Mouse (Mus musculus) embryo, embryonic 11.5 days (tissue): ENCODE measurements around the gene Edem2.

Experiments used
- DNase-seq: peaks from one replicate; pipeline ENCODE4 v3.0.0-alpha.2; 2012; ENCODE audit warnings: low read depth, low spot score

Edem2 gene

GRCm38 (mm10) chr2:155687746-155688145 is 41.5 kb downstream of the Edem2 start:
- DNase-seq = no peak

GRCm38 (mm10) chr2:155686572-155686971 is 42.7 kb downstream of the Edem2 start:
- no peak for DNase-seq

GRCm38 (mm10) chr2:155683821-155684220 is 45.5 kb downstream of the Edem2 start:
- DNase-seq = no peak

GRCm38 (mm10) chr2:155683137-155683536 is 46.1 kb downstream of the Edem2 start:
- no peak for DNase-seq

GRCm38 (mm10) chr2:155681874-155682273 is 47.4 kb downstream of the Edem2 start:
- DNase-seq = no peak

GRCm38 (mm10) chr2:155681194-155681593 is 48.1 kb downstream of the Edem2 start:
- no peak for DNase-seq

GRCm38 (mm10) chr2:155680591-155680990 is 48.7 kb downstream of the Edem2 start:
- DNase-seq = no peak

- DNase-seq = no peak
Measured at GRCm38 (mm10) chr2:155679586-155680110, 49.6 kb downstream of the Edem2 start.

GRCm38 (mm10) chr2:155675118-155675517 is 54.2 kb downstream of the Edem2 start:
- DNase-seq = no peak

- no peak for DNase-seq
Measured at GRCm38 (mm10) chr2:155673546-155673945, 55.7 kb downstream of the Edem2 start.

- no peak for DNase-seq
Measured at GRCm38 (mm10) chr2:155671236-155671635, 58.0 kb downstream of the Edem2 start.

GRCm38 (mm10) chr2:155668461-155668860 is 60.8 kb downstream of the Edem2 start:
- no peak for DNase-seq

GRCm38 (mm10) chr2:155667881-155668280 is 61.4 kb downstream of the Edem2 start:
- no peak for DNase-seq

GRCm38 (mm10) chr2:155663910-155664460 is 65.3 kb downstream of the Edem2 start:
- no peak for DNase-seq

GRCm38 (mm10) chr2:155663097-155663496 is 66.2 kb downstream of the Edem2 start:
- peak; percentile 9 for DNase-seq

- no peak for DNase-seq
Measured at GRCm38 (mm10) chr2:155662390-155662789, 66.9 kb downstream of the Edem2 start.

- DNase-seq = no peak
Measured at GRCm38 (mm10) chr2:155655759-155656372, 73.4 kb downstream of the Edem2 start.

GRCm38 (mm10) chr2:155652618-155653017 is 76.7 kb downstream of the Edem2 start:
- no peak for DNase-seq
